Mouse (Mus musculus): Measurements from ENCODE around the gene Olfr111.

GRCm38 (mm10) chr17:37458616-37459015, 49.2 kb upstream of the Olfr111 start, which contains the start of gene Olfr109:
- TF ChIP-seq CTCF (IDR thresholded peaks at IDR 0.05; ENCODE audit: control insufficient read depth, insufficient read depth, insufficient replicate concordance, low read depth, low read length) (no peak), POLR2A (IDR thresholded peaks at IDR 0.05; ENCODE audit: control insufficient read depth, low read depth, low read length) (no peak)

Measured in testis, adult 2 months (tissue).